Mouse (Mus musculus) Patski (cell line): Measurements from ENCODE around the gene A430078G23Rik. TPM values are rescaled to one million over a fixed set of nuclear protein-coding genes. Genes with fewer than 3 reads are reported as not detected.

Source experiments
- ATAC-seq: fragments of 100-300 bp; one replicate; pipeline ENCODE4 v1.8.0; 2021
- CTCF ChIA-PET: fragments of 350-600 bp; sonication (Branson Sonifier 250); formaldehyde crosslinking; loops from one replicate; lab custom pipeline; 2022; ENCODE audit warnings: inconsistent platforms; lab: Charles Lee
- POLR2A ChIA-PET: fragments of 350-600 bp; sonication (Branson Sonifier 250); formaldehyde crosslinking; loops from one replicate; lab custom pipeline; 2022; ENCODE audit warnings: antibody characterized with exemption, inconsistent platforms; lab: Charles Lee
- DNase-seq: peaks from one replicate; pipeline ENCODE4 v3.0.0-alpha.2; 2011; ENCODE audit warnings: low read depth, low spot score
- H3K27me3 ChIP-seq: fragments of 371-371 bp; one replicate; pipeline ENCODE4 v1.5.1; 2021
- CTCF ChIP-seq: fragments of 100-300 bp; IDR thresholded peaks from one replicate; pipeline ENCODE4 v1.5.1; 2021
- in situ Hi-C: fragments of 300-500 bp; cut with MboI; formaldehyde crosslinking; loops from 3 replicates; pipeline ENCODE4 v1.11.1; 2018; ENCODE audit warnings: low pct_unique_long_range_greater_than_20kb, mixed read lengths
- polyA plus RNA-seq: library from polyadenylated mRNA; unstranded; gene quantifications from one replicate; pipeline ENCODE4 v1.2.3, GENCODE M21; 2021

Gene A430078G23Rik
- polyA plus RNA-seq, 1 experiment from 2014 or later, result not detected

DNA sequence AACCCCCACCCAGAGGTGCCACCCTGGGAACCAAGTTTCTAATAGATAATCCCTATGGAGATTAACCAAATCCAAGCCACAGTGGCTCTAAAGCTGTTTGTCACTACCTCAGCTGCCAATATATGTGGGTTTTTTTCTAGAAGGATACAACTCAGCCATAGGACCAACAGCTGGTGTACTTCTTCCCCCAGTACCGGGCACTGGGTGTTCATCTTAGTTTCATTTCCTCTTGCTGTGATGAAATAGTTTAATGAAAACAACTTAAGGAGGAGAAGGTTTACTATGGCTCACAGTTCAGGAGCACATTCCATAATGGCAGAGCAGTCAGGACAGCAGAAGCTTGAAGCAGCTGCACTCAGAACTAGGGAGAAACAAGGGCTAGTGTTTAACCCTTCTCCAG lies 14.9 kb downstream of the A430078G23Rik start:
- CTCF ChIA-PET, result interaction anchor here (1.3 to 1.4 kb wide), 2 partner anchors 31 to 44 kb away, joined by 3 to 4 read pairs; no protein-coding TSS in a partner anchor
- no peak for ATAC-seq
- in situ Hi-C loops, result no loop called here
- no peak for DNase-seq
- H3K27me3 ChIP-seq, result peaks cover 13% of the 10 kb centered on the region
- TF ChIP-seq CTCF, result no peak
- POLR2A ChIA-PET, result no interaction called here

DNA sequence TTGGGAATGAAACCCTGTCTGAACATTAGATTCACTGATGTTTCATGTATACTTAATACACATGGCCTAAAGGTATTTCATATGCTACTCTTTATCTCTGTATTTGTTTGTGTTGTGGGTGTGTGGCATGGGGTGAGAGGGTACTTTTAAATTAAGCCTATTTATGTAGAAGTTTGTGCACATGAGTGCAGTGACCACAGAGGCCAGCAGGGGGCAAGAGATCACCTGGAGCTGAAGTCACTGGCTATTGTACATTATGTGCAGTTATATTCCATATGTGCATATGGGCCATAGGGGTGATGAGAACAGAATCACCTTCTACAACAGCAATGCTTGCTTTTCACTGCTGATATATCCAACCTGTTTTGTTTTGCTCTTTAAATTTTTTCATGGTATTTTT lies 22.5 kb downstream of the A430078G23Rik start:
- peak; percentile 54 for TF ChIP-seq CTCF
- ChIA-PET POLR2A (no interaction called here), CTCF (no interaction called here)
- in situ Hi-C loops, result no loop called here
- peaks cover 8% of the 10 kb centered on the region for H3K27me3 ChIP-seq
- ATAC-seq (no peak), DNase-seq (no peak)

DNA sequence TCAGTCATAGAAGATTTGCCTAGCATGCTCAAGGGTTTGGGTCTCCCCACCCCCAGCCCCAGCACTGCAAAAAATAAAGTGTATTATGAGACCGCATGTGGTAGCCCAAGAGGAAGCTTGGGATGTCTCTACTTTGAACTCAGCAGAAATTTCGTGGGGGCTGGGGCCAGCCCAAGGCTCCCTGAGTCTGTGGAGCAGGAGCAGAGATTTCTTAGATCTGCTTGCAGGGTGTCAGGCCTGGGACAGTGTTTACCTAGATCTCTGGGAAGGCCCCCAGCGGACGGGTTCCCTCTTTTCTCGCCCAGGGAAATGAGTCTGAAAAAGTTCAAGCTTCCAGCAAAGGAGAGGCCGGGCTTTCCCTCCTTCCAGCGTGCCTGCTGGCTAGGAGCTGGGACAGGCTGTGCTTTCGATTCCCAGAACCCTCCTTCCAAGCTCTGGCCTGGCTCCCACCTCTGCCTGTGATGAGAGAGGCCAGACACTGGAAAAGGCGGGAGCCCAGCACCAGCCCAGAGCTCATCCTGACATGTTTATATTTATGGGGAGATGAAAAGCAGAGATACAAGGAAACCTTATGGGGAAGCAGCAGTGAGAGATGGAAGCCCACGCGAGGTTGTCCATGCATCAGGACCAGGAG lies 23.5 kb downstream of the A430078G23Rik start:
- in situ Hi-C loops, result no loop called here
- H3K27me3 ChIP-seq, result peaks cover 8% of the 10 kb centered on the region
- CTCF ChIA-PET, result interaction anchor here (1.0 kb wide), 2 partner anchors 8 to 11 kb away, joined by 3 to 4 read pairs; no protein-coding TSS in a partner anchor
- no peak for TF ChIP-seq CTCF
- DNase-seq (no peak), ATAC-seq (no peak)
- POLR2A ChIA-PET, result no interaction called here

DNA sequence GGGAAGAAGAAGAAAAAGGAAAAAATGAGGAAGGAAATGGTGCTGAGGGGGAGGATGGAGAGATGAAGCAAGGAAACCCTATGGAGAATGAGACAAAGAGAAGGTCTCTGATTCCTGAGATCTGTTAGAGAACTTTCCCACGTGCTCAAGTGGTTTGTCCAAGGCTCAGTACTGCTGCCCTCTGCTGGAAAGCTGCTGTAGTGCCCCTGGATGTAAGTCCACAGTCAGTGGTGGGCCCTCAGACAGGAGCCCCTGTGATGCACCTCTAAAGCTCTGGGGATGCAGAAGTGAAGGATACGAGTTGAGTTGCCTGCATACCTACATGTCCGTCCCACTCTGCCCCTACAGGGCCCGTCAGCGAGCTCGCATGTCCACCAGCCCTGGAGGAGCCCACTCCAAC lies 34.1 kb downstream of the A430078G23Rik start:
- H3K27me3 ChIP-seq, result peaks cover 8% of the 10 kb centered on the region
- no peak for DNase-seq
- ATAC-seq, result peak; percentile 81
- POLR2A ChIA-PET, result no interaction called here
- in situ Hi-C loops, result loop anchor here (10.0 kb wide), 1 partner anchor 288 kb away; the partner anchor contains the start of genes Fcor and Trappc5
- peak; percentile 96 for TF ChIP-seq CTCF
- CTCF ChIA-PET, result interaction anchor here (1.0 to 2.4 kb wide), 11 partner anchors 10 to 64 kb away, joined by 3 to 7 read pairs (median 5); no protein-coding TSS in a partner anchor

DNA sequence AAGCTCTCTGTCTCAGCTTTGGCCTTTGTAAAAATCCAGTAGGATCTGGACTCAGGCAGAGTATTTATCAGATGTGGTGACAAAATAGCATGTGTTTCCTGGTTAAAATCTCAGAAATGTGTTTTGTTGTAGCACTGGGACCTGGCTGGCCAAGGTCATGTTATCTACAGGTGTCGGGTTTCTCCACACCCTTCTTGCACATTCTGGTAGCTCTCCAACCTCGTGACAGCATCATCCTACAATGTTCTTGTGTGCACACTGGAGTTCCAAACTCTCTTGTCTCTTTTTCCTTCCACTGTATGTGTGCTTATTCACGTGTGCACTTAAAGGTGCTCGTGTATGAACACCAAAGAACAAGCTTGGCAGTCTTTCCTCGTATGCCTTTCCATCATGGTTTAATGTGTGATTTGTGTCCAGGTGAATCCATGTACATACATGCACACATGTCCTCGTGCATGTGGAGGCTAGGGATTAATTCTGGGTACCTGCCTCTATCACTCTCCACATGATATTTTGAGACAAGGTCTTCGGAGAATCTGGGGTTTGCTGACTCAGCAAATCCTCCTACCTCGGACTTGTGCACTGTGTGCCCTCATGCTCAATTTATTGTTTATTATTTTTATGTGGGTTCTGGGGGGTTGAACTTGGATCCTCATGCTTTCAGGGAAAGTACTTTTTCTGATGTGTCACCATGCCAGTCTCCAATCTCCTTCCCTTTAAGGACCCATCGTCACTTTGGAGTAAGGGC lies 35.5 kb downstream of the A430078G23Rik start:
- POLR2A ChIA-PET, result no interaction called here
- in situ Hi-C loops, result loop anchor here (10.0 kb wide), 1 partner anchor 286 kb away; the partner anchor contains the start of genes Fcor and Trappc5
- CTCF ChIA-PET, result interaction anchor here (1.6 to 2.4 kb wide), 2 partner anchors 25 to 34 kb away, joined by 4 to 7 read pairs; no protein-coding TSS in a partner anchor
- peaks cover 8% of the 10 kb centered on the region for H3K27me3 ChIP-seq
- TF ChIP-seq CTCF, result no peak
- ATAC-seq (no peak), DNase-seq (no peak)

DNA sequence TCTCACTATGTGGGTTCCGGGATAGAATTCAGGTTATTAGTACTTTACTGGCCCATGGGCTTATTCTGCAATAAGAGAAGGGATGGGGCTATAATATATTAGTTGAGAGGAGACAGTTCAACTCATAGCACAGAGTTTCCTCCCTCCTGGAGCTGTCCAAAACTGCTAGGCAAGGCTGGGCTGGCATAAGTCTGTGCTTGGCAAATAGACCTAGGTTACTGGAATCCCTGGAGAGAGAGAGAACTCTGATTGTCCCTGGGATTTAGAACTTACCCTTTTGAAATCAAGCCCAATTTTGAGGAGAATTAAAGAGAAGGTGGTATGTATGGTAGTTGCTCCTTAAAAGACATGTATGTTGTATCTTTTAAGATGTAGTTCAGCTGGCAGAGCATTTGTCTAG lies 36.3 kb downstream of the A430078G23Rik start:
- no peak for ATAC-seq
- no peak for DNase-seq
- POLR2A ChIA-PET, result interaction anchor here (0.6 kb wide), 1 partner anchor 36 kb away, joined by 3 read pairs; no protein-coding TSS in a partner anchor
- peaks cover 4% of the 10 kb centered on the region for H3K27me3 ChIP-seq
- in situ Hi-C loops, result loop anchor here (10.0 kb wide), 1 partner anchor 285 kb away; the partner anchor contains the start of genes Fcor and Trappc5
- no peak for TF ChIP-seq CTCF
- CTCF ChIA-PET, result no interaction called here

DNA sequence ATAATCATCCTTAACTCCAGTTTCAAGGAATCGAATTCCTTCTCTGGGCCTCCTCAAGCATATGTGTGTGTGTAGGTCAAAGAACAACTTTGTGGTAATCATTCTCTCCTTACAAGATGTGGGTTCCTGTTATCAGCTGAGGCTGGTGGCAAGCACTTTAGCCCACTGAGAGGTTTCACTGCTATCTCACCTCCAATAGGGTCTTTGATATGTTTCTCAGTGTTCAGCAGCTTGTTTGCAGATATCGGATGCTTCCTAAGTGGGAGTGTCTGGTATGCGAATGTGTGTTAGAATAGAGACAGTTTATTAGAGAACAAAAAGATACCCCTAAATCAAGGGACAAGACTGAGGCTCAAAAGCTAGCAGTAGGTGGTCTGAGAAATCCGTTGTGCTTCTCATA lies 39.1 kb downstream of the A430078G23Rik start:
- no peaks in the 10 kb centered on the region for H3K27me3 ChIP-seq
- ATAC-seq (no peak), DNase-seq (no peak)
- ChIA-PET CTCF (interaction anchor here (0.7 to 1.7 kb wide), 3 partner anchors 25 to 46 kb away, joined by 3 to 4 read pairs (median 4); no protein-coding TSS in a partner anchor), POLR2A (interaction anchor here (0.6 to 1.5 kb wide), 3 partner anchors 40 to 102 kb away, joined by 3 to 4 read pairs (median 3); no protein-coding TSS in a partner anchor)
- in situ Hi-C loops, result no loop called here
- no peak for TF ChIP-seq CTCF

DNA sequence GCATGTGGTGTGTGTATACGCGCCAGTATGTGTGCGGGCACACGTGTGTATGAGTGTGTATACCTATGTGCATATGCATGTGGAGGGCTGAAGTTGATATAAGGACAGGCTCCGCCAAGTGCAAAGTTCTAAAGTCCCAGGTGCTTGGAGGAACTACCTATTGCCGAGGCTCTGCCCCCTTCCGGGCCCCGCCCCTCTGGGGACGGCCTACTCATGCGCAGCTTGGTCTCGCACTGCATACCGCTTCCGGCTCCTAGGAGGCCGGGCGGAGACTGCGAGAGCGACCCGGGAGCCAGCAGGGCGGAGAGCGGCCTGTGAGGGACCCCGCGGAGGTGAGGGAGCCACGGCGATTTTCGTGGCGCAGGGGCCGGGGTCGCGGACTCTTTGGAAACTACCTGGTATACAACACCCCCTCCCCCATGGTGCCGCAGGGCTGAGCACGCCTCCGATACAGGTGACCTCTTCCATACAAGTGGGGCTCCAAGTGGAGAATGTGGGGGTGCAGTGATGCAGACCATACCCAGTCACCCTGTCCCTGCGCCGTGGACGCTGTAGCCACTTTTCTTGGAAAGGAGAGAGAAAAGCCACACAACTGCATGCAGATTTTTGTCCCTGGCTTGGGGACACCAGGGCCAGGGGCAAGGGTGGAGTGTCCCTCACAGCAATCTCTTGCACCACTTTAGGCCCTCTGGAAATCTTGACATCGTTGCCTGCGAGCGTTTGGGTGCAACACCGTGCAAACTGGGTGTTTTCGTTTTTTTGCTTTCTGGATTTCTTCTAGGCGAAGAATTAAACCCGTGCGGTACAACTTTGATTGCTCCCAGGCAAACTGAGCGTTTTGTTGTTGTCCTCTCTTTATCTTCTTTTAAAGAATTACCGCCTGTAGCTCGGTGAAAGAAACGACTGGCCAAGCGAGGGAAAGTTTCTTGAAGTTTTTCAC lies 39.8 kb downstream of the A430078G23Rik start, which contains the start of gene Arhgef18:
TSS of gene Arhgef18 (plus strand) at position 236 of the 940 bp plus-strand sequence.
- in situ Hi-C loops, result no loop called here
- CTCF ChIA-PET, result interaction anchor here (0.7 to 2.8 kb wide), 7 partner anchors 12 to 57 kb away, joined by 3 to 18 read pairs (median 4); no protein-coding TSS in a partner anchor
- DNase-seq (no peak), ATAC-seq (peak; percentile 89)
- no peaks in the 10 kb centered on the region for H3K27me3 ChIP-seq
- no peak for TF ChIP-seq CTCF
- POLR2A ChIA-PET, result interaction anchor here (0.6 to 1.5 kb wide), 3 partner anchors 39 to 101 kb away, joined by 3 to 4 read pairs (median 3); no protein-coding TSS in a partner anchor

DNA sequence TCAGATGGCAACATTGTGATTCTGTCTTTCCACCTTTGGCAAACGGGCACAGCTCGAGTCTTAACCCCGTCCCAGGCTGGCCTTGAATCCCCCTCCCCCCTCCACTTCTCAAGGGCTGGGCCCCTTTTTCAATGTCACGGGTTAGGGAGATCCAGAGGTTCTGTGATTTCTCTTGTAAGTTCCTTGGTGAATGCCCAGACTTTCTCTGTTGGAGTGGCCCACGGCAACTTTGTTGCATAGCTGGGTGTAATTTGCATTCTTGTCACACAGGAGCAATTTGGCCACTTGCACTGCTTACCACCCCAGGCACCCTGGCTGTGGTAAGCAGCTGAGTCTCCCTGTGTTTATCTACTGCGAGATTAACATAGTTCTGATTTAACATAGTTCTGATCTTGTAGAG lies 41.4 kb downstream of the A430078G23Rik start:
- ChIA-PET POLR2A (interaction anchor here (0.8 kb wide), 2 partner anchors 40 to 52 kb away, joined by 3 read pairs; no protein-coding TSS in a partner anchor), CTCF (interaction anchor here (0.9 to 2.8 kb wide), 8 partner anchors 10 to 55 kb away, joined by 3 to 18 read pairs (median 5); no protein-coding TSS in a partner anchor)
- no peak for DNase-seq
- H3K27me3 ChIP-seq, result no peaks in the 10 kb centered on the region
- ATAC-seq, result peak; percentile 65
- no peak for TF ChIP-seq CTCF
- in situ Hi-C loops, result no loop called here
